Mouse (Mus musculus): ENCODE data around the gene Pigo. TPM values are rescaled to one million over a fixed set of nuclear protein-coding genes. Genes with fewer than 3 reads are reported as not detected.
A peak's percentile ranks its signal among the peaks of the same experiment; 100 is the strongest.

Gene Pigo
- 25.7 and 26.0 TPM in 2 replicates for polyA plus RNA-seq (2015; fragmentation: Nextera tagmentation; extraction: Ambion mirVana)

DNA sequence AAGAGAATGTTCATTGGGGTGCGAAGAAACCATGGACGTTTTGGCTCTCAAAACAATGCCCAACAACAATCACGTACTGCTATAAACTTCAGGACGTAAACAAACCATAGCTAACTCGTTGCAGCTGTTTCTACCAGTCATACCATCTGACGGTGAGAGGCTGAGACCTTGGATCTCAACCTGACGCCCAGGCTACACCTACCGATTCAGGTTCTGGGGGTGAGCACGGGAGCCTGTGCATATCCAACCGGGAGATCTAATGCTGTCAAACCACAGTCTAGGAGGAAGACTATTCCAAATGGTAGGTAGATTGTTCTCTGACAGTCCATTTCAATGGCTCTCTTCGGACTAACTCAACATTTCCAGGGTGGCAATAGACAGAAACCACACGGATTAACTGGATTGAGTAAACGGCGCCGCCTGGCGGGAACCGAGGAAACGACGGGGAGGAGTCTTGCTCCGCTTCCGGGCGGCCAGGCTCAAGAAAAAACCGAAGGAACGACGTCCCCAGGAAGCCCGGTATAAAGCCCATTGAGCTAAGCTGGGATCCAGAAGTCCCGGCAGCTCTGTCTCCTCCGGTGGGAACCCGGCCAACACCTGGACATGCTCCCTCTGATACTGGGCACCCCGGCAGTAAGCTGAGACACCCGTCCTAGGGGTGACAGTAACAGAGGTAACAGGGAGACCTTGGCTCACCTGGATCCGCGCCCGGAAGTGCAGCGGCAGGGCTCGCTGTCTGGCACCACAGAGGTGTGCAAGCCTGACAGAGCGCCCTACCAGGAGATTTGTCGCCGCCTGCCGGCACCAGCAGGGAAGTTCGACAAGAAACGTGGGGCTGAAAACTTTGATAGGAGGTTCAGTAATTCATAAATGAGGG lies at the start of gene Pigo:
Pigo (minus strand) TSS at position 736 of the 877 bp plus-strand sequence.
- H3K27ac ChIP-seq: peak within 1 kb of the TSS; percentile 69; the same call in 1 of the 2 replicates
- no peaks in the 10 kb centered on the region for H3K27me3 ChIP-seq
- peaks cover 14% of the 10 kb centered on the region for H3K4me1 ChIP-seq
- no peaks in the 10 kb centered on the region for H3K9me3 ChIP-seq
- ATAC-seq (ENCODE audit: low FRiP score, low read depth): peak; percentile 92
- 6% methylated on average over 42 of the region's 42 CpGs for WGBS
- peak within 1 kb of the TSS; percentile 59 for H3K4me3 ChIP-seq
- peak within 1 kb of the TSS; percentile 66 for H3K9ac ChIP-seq
- H3K36me3 ChIP-seq: peaks cover 78% of the 10 kb centered on the region
- H3K4me2 ChIP-seq (replicated peaks): peak within 1 kb of the TSS; percentile 85

GRCm38 (mm10) chr4:43074923-43075322 lies 49.3 kb upstream of the Pigo start:
- H3K4me3 ChIP-seq: no peak overlapping the region
- H3K9ac ChIP-seq: no peak overlapping the region
- no peaks in the 10 kb centered on the region for H3K36me3 ChIP-seq
- H3K27ac ChIP-seq: no peak overlapping the region
- H3K27me3 ChIP-seq: no peaks in the 10 kb centered on the region
- H3K4me1 ChIP-seq: no peaks in the 10 kb centered on the region
- H3K9me3 ChIP-seq: no peaks in the 10 kb centered on the region
- no peak overlapping the region for H3K4me2 ChIP-seq (replicated peaks)
- no peak for ATAC-seq (ENCODE audit: low FRiP score, low read depth)

DNA sequence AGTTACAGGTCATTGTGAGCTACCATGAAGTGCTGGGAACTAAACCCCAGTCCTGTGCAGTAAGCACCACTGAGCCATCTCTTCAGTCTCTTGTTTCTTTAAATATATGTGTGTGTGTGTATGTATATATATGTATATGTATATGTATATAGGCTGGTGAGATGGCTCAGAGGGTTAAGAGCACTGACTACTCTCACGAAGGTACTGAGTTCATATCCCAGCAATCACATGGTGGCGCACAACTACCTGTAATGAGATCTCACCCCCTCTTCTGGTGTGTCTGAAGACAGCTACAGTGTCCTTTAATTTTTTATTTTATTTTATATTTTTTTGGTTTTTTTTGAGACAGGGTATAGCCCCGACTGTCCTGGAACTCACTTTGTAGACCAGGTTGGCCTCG lies 39.9 kb upstream of the Pigo start:
- WGBS: 92% methylated on average over 4 of the region's 4 CpGs
- Histone ChIP-seq H3K9ac (no peak overlapping the region), H3K4me2 (replicated peaks) (no peak overlapping the region), H3K4me3 (no peak overlapping the region), H3K27ac (no peak overlapping the region), H3K9me3 (no peaks in the 10 kb centered on the region), H3K36me3 (no peaks in the 10 kb centered on the region), H3K27me3 (peaks cover 14% of the 10 kb centered on the region), H3K4me1 (no peaks in the 10 kb centered on the region)
- no peak for ATAC-seq (ENCODE audit: low FRiP score, low read depth)

DNA sequence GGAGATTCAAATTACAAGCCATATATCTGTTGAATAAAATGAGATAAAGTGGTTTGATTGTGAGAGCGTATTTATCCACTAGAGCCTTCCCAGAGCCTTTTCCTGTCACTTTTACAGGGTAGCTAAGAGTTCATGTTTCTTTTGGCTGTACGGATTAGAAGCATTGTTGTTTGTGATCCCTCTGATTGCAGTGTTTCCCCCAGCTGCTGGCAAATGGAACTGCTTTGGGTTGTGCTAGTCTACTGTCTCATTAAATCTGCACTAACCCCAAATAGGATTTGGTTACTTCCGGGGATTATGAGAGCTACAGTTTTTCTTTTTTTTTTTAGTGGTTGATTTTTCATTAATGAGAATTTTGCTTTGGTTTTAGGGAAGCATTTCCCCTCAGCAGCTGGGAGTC lies 34.7 kb upstream of the Pigo start:
- ATAC-seq (ENCODE audit: low FRiP score, low read depth): no peak
- Histone ChIP-seq H3K4me2 (replicated peaks) (no peak overlapping the region), H3K9me3 (no peaks in the 10 kb centered on the region), H3K27ac (no peak overlapping the region), H3K36me3 (no peaks in the 10 kb centered on the region), H3K4me3 (no peak overlapping the region), H3K4me1 (0 out of 2 replicates have a peak, but pooled peaks cover 4% of the 10 kb centered on the region), H3K27me3 (peaks cover 41% of the 10 kb centered on the region), H3K9ac (no peak overlapping the region)
- WGBS: 56% methylated on average over 3 of the region's 3 CpGs

GRCm38 (mm10) chr4:43059697-43060096 lies 34.1 kb upstream of the Pigo start:
- ATAC-seq (ENCODE audit: low FRiP score, low read depth): no peak
- peak overlapping the region; percentile 95 for H3K4me2 ChIP-seq (replicated peaks)
- H3K4me1 ChIP-seq: 0 out of 2 replicates have a peak, but pooled peaks cover 4% of the 10 kb centered on the region
- no peaks in the 10 kb centered on the region for H3K9me3 ChIP-seq
- 46% methylated on average over 3 of the region's 3 CpGs for WGBS
- H3K36me3 ChIP-seq: no peaks in the 10 kb centered on the region
- H3K4me3 ChIP-seq: peak overlapping the region; percentile 64
- peaks cover 41% of the 10 kb centered on the region for H3K27me3 ChIP-seq
- H3K27ac ChIP-seq: no peak overlapping the region
- H3K9ac ChIP-seq: no peak overlapping the region

- H3K27ac ChIP-seq: no peak within 1 kb of the TSS
- peak; percentile 93 for ATAC-seq (ENCODE audit: low FRiP score, low read depth)
- H3K4me1 ChIP-seq: 0 out of 2 replicates have a peak, but pooled peaks cover 4% of the 10 kb centered on the region
- H3K4me2 ChIP-seq (replicated peaks): peak within 1 kb of the TSS; percentile 95
- H3K9ac ChIP-seq: peak within 1 kb of the TSS; percentile 62
- H3K36me3 ChIP-seq: no peaks in the 10 kb centered on the region
- H3K4me3 ChIP-seq: peak within 1 kb of the TSS; percentile 64
- under 1% methylated on average over 87 of the region's 90 CpGs for WGBS
- peaks cover 41% of the 10 kb centered on the region for H3K27me3 ChIP-seq
- H3K9me3 ChIP-seq: no peaks in the 10 kb centered on the region
Observed at GRCm38 (mm10) chr4:43058753-43059654, 33.4 kb upstream of the Pigo start, which contains the start of gene Unc13b. Gene Unc13b, plus strand, starts transcription at chr4:43058953.

DNA sequence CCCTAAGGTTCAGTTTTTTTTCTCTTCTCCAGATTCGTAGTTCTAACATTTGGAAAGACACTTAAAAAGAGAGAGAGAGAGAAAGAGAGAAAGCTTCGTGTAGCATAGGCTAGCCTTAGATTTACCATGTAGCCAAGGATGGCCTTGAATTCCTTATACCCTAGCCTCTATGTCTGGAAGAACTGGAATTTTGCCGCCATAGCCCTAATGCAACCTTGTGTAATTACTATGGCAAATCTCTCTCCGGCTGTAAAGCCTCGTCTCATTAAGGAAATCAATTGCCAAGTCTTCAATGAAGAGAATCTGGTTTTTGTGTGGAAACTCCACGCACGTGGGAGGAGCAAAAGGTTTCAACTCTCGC lies 32.8 kb upstream of the Pigo start:
- no peak for ATAC-seq (ENCODE audit: low FRiP score, low read depth)
- Histone ChIP-seq H3K4me1 (0 out of 2 replicates have a peak, but pooled peaks cover 4% of the 10 kb centered on the region), H3K4me2 (replicated peaks) (peak overlapping the region; percentile 95), H3K9me3 (no peaks in the 10 kb centered on the region), H3K9ac (no peak overlapping the region), H3K27ac (no peak overlapping the region), H3K36me3 (no peaks in the 10 kb centered on the region), H3K4me3 (peak overlapping the region; percentile 64), H3K27me3 (peaks cover 41% of the 10 kb centered on the region)
- WGBS: 23% methylated on average over 8 of the region's 8 CpGs

GRCm38 (mm10) chr4:43057654-43058053 lies 32.0 kb upstream of the Pigo start:
- H3K4me3 ChIP-seq: no peak overlapping the region
- 83% methylated on average over 5 of the region's 5 CpGs for WGBS
- ATAC-seq (ENCODE audit: low FRiP score, low read depth): no peak

GRCm38 (mm10) chr4:43052627-43053026 lies 27.0 kb upstream of the Pigo start:
- 12% methylated on average over 4 of the region's 4 CpGs for WGBS
- H3K9ac ChIP-seq: no peak overlapping the region

More at GRCm38 (mm10) chr4:43057654-43058053, 32.0 kb upstream of the Pigo start:
- no peak overlapping the region for H3K9ac ChIP-seq
- H3K4me1 ChIP-seq: 0 out of 2 replicates have a peak, but pooled peaks cover 4% of the 10 kb centered on the region
- peaks cover 41% of the 10 kb centered on the region for H3K27me3 ChIP-seq
- no peaks in the 10 kb centered on the region for H3K36me3 ChIP-seq
- no peak overlapping the region for H3K4me2 ChIP-seq (replicated peaks)
- no peaks in the 10 kb centered on the region for H3K9me3 ChIP-seq
- H3K27ac ChIP-seq: no peak overlapping the region

GRCm38 (mm10) chr4:43047231-43047630 lies 21.6 kb upstream of the Pigo start:
- WGBS: 10% methylated on average over 5 of the region's 5 CpGs
- peaks cover 18% of the 10 kb centered on the region for H3K4me1 ChIP-seq
- H3K9ac ChIP-seq: no peak overlapping the region
- no peak overlapping the region for H3K27ac ChIP-seq
- no peaks in the 10 kb centered on the region for H3K36me3 ChIP-seq
- no peaks in the 10 kb centered on the region for H3K9me3 ChIP-seq
- 0 out of 2 replicates have a peak overlapping the region, but pooled peaks have one; percentile 2 for H3K4me3 ChIP-seq
- peak overlapping the region; percentile 86 for H3K4me2 ChIP-seq (replicated peaks)
- no peak for ATAC-seq (ENCODE audit: low FRiP score, low read depth)
- H3K27me3 ChIP-seq: no peaks in the 10 kb centered on the region

More at GRCm38 (mm10) chr4:43052627-43053026, 27.0 kb upstream of the Pigo start:
- Histone ChIP-seq H3K27me3 (peaks cover 1% of the 10 kb centered on the region; the same call in 1 of the 2 replicates), H3K4me3 (no peak overlapping the region), H3K4me2 (replicated peaks) (no peak overlapping the region), H3K9me3 (no peaks in the 10 kb centered on the region), H3K27ac (no peak overlapping the region), H3K36me3 (no peaks in the 10 kb centered on the region), H3K4me1 (no peaks in the 10 kb centered on the region)
- ATAC-seq (ENCODE audit: low FRiP score, low read depth): no peak

GRCm38 (mm10) chr4:43046607-43047006 lies 21.0 kb upstream of the Pigo start:
- Histone ChIP-seq H3K9ac (no peak overlapping the region), H3K4me3 (0 out of 2 replicates have a peak overlapping the region, but pooled peaks have one; percentile 60), H3K27ac (no peak overlapping the region), H3K36me3 (no peaks in the 10 kb centered on the region), H3K27me3 (no peaks in the 10 kb centered on the region), H3K9me3 (no peaks in the 10 kb centered on the region), H3K4me1 (peaks cover 18% of the 10 kb centered on the region), H3K4me2 (replicated peaks) (peak overlapping the region; percentile 86)
- no peak for ATAC-seq (ENCODE audit: low FRiP score, low read depth)
- 49% methylated on average over 5 of the region's 5 CpGs for WGBS

All from limb, embryonic 13.5 days (tissue).